Mouse (Mus musculus) ES-E14 (cell line): ENCODE results near the gene Pak3.

ENCODE experiments used
- CHD2 ChIP-seq: IDR thresholded peaks from 2 replicates; pipeline ENCODE4 v1.6.1; 2014; ENCODE audit warnings: mild to moderate bottlenecking, low read depth, low read length, inconsistent platforms
- MAFK ChIP-seq: IDR thresholded peaks from 2 replicates; pipeline ENCODE4 v1.6.1; 2014; ENCODE audit warnings: mild to moderate bottlenecking, low read depth, low read length, inconsistent platforms; ENCODE audit not compliant: insufficient read depth

GRCm38 (mm10) chrX:143665771-143666170, 147.4 kb downstream of the Pak3 start:
- TF ChIP-seq MAFK: no peak
- no peak for TF ChIP-seq CHD2
